Mouse (Mus musculus): ENCODE results near the gene Vmn1r70. TPM values are rescaled to one million over a fixed set of nuclear protein-coding genes. Genes with fewer than 3 reads are reported as not detected.

Gene Vmn1r70
- total RNA-seq (2021): not detected

GRCm38 (mm10) chr7:10631232-10631631 lies at the start of gene Vmn1r70:
TSS of gene Vmn1r70 (plus strand) at chr7:10631532.
- DNase-seq: no peak
- intact Hi-C loops (cut with DNase I): no loop called here

GRCm38 (mm10) chr7:10613559-10613958 lies 17.8 kb upstream of the Vmn1r70 start, which contains the start of gene Vmn1r69:
TSS of gene Vmn1r69 (minus strand) at chr7:10613659.
- DNase-seq: no peak
- intact Hi-C loops (cut with DNase I): no loop called here

Other genes starting within 250 kb of the Vmn1r70 start
- gene Vmn1r67, start 188.2 kb upstream of the Vmn1r70 start, total RNA-seq (2021): not detected
- 1 to 10 TPM; 2.5 to 3.3 TPM for gene Zik1, start 136.1 kb upstream of the Vmn1r70 start, total RNA-seq (2021)
- gene Vmn1r68, start 73.0 kb upstream of the Vmn1r70 start, total RNA-seq (2021): not detected
- gene Vmn1r69, start 17.9 kb upstream of the Vmn1r70 start, total RNA-seq (2021): not detected
- not detected for gene Nlrp4b, start 56.3 kb downstream of the Vmn1r70 start, total RNA-seq (2021)
- gene Vmn1r71, start 122.8 kb downstream of the Vmn1r70 start, total RNA-seq (2021): not detected

All from heart, postnatal 10 days (tissue).